Mouse (Mus musculus): Measurements from ENCODE around the gene Reep6. TPM values are rescaled to one million over a fixed set of nuclear protein-coding genes. Genes with fewer than 3 reads are reported as not detected.
"Not testable (repeated sequence)": the region's sequence is repeated elsewhere in the genome, so short reads cannot be mapped to it uniquely, and the experiment has no call there.

The Reep6 gene
- total RNA-seq, 2 experiments from 2014 or later = 1.3 to 1.5 TPM

- peak; percentile 60 to 64 for DNase-seq
- intact Hi-C loops (cut with DNase I) = no loop called here
Observed at GRCm38 (mm10) chr10:80323261-80324119, 6.3 kb upstream of the Reep6 start.

- DNase-seq = no peak
- intact Hi-C loops (cut with DNase I) = no loop called here
Observed at GRCm38 (mm10) chr10:80324120-80325037, 5.4 kb upstream of the Reep6 start.

- intact Hi-C loops (cut with DNase I) = no loop called here
- no peak for DNase-seq
Observed at GRCm38 (mm10) chr10:80325045-80325444, 4.7 kb upstream of the Reep6 start.

- no peak for DNase-seq
- intact Hi-C loops (cut with DNase I) = no loop called here
Observed at GRCm38 (mm10) chr10:80330084-80330483, 331 bp downstream of the Reep6 start.

- DNase-seq = no peak
- intact Hi-C loops (cut with DNase I) = no loop called here
Observed at GRCm38 (mm10) chr10:80330888-80331287, 1.1 kb downstream of the Reep6 start.

GRCm38 (mm10) chr10:80331636-80332524, 2.1 kb downstream of the Reep6 start:
- intact Hi-C loops (cut with DNase I) = no loop called here
- no peak for DNase-seq

GRCm38 (mm10) chr10:80332525-80332989, 2.8 kb downstream of the Reep6 start:
- intact Hi-C loops (cut with DNase I) = no loop called here
- no peak for DNase-seq

GRCm38 (mm10) chr10:80336263-80336662, 6.5 kb downstream of the Reep6 start:
- no peak for DNase-seq
- intact Hi-C loops (cut with DNase I) = no loop called here

- DNase-seq = peak; percentile 85 to 89
- intact Hi-C loops (cut with DNase I) = no loop called here
Observed at GRCm38 (mm10) chr10:80339941-80340750, 10.4 kb downstream of the Reep6 start.

- intact Hi-C loops (cut with DNase I) = no loop called here
- no peak for DNase-seq
Observed at GRCm38 (mm10) chr10:80341026-80341425, 11.3 kb downstream of the Reep6 start.

GRCm38 (mm10) chr10:80341491-80342304, 11.9 kb downstream of the Reep6 start:
- no peak for DNase-seq
- intact Hi-C loops (cut with DNase I) = no loop called here

- intact Hi-C loops (cut with DNase I) = no loop called here
- DNase-seq = no peak
Observed at GRCm38 (mm10) chr10:80342305-80342748, 12.6 kb downstream of the Reep6 start.

- intact Hi-C loops (cut with DNase I) = no loop called here
- no peak for DNase-seq
Observed at GRCm38 (mm10) chr10:80342749-80343424, 13.1 kb downstream of the Reep6 start.

GRCm38 (mm10) chr10:80343425-80343895, 13.7 kb downstream of the Reep6 start:
- intact Hi-C loops (cut with DNase I) = no loop called here
- DNase-seq = no peak

GRCm38 (mm10) chr10:80344131-80344661, 14.4 kb downstream of the Reep6 start:
- intact Hi-C loops (cut with DNase I) = no loop called here

GRCm38 (mm10) chr10:80345122-80345521, 15.4 kb downstream of the Reep6 start:
- intact Hi-C loops (cut with DNase I) = no loop called here
- DNase-seq = no peak

More at GRCm38 (mm10) chr10:80344131-80344661, 14.4 kb downstream of the Reep6 start:
- no peak for DNase-seq

- intact Hi-C loops (cut with DNase I); DNase-seq: not testable (repeated sequence)
Observed at GRCm38 (mm10) chr10:80345929-80346328, 16.2 kb downstream of the Reep6 start.
